Mouse (Mus musculus) hindbrain, embryonic 12.5 days (tissue): ENCODE measurements around the gene Rhot1. TPM values are rescaled to one million over a fixed set of nuclear protein-coding genes. Genes with fewer than 3 reads are reported as not detected.
"Not testable (repeated sequence)": the region's sequence is repeated elsewhere in the genome, so short reads cannot be mapped to it uniquely, and the experiment has no call there.

Experiments
- ATAC-seq: fragments of 200-750 bp; cut with Nextera tagmentation; 2 replicates; pipeline ENCODE4 v1.8.0; 2017; ENCODE audit warnings: moderate TSS enrichment; ENCODE audit not compliant: low FRiP score
- H3K27ac ChIP-seq: fragments of 300-500 bp; sonication (generic); 2 replicates; pipeline ENCODE4 v1.5.1; 2016; ENCODE audit warnings: mild to moderate bottlenecking
- H3K27me3 ChIP-seq: fragments of 300-500 bp; sonication (generic); 2 replicates; pipeline ENCODE4 v1.6.1; 2016; ENCODE audit warnings: mild to moderate bottlenecking
- H3K36me3 ChIP-seq: fragments of 300-500 bp; sonication (generic); 2 replicates; pipeline ENCODE4 v1.6.1; 2016; ENCODE audit warnings: mild to moderate bottlenecking
- H3K4me1 ChIP-seq: fragments of 300-500 bp; sonication (generic); 2 replicates; pipeline ENCODE4 v1.6.1; 2016
- H3K4me2 ChIP-seq: fragments of 300-500 bp; sonication (generic); replicated peaks from 2 replicates; pipeline ENCODE4 v1.6.1; 2016; ENCODE audit warnings: mild to moderate bottlenecking
- H3K4me3 ChIP-seq: fragments of 300-500 bp; sonication (generic); 2 replicates; pipeline ENCODE4 v1.5.1; 2016; ENCODE audit warnings: mild to moderate bottlenecking
- H3K9ac ChIP-seq: fragments of 300-500 bp; sonication (generic); 2 replicates; pipeline ENCODE4 v1.6.1; 2016; ENCODE audit warnings: mild to moderate bottlenecking, moderate library complexity
- H3K9me3 ChIP-seq: fragments of 300-500 bp; sonication (generic); replicated peaks from 2 replicates; pipeline ENCODE4 v1.6.1; 2016; ENCODE audit warnings: mild to moderate bottlenecking
- WGBS: fragments of 180-500 bp; shearing (Covaris S2); methylation state at CpG from one replicate; pipeline ENCODE4 v1.1.7; 2016; 5-methylcytosine and 5-hydroxymethylcytosine counted together
- polyA plus RNA-seq: library from polyadenylated mRNA; unstranded; fragments of >200 nt; fragmentation: Nextera tagmentation; extraction: Ambion mirVana; gene quantifications from 2 replicates; pipeline ENCODE4 v1.2.1, GENCODE M21; 2016

Gene Rhot1
- polyA plus RNA-seq, 1 experiment from 2014 or later = 70.8 TPM

GRCm38 (mm10) chr11:80202296-80202695, 6.5 kb upstream of the Rhot1 start:
- Histone ChIP-seq H3K9ac (no peak overlapping the region), H3K4me2 (no peak overlapping the region), H3K4me3 (no peak overlapping the region), H3K9me3 (no peaks in the 10 kb centered on the region), H3K4me1 (no peaks in the 10 kb centered on the region), H3K27ac (no peak overlapping the region), H3K36me3 (no peaks in the 10 kb centered on the region), H3K27me3 (no peaks in the 10 kb centered on the region)
- WGBS = 80% methylated on average over 6 of the region's 6 CpGs
- no peak for ATAC-seq

- no peak overlapping the region for H3K27ac ChIP-seq
- ATAC-seq = no peak
- H3K4me1 ChIP-seq = no peaks in the 10 kb centered on the region
- WGBS = 82% methylated on average over 3 of the region's 3 CpGs
- no peak overlapping the region for H3K4me3 ChIP-seq
- no peaks in the 10 kb centered on the region for H3K27me3 ChIP-seq
- H3K9ac ChIP-seq = no peak overlapping the region
- H3K36me3 ChIP-seq = no peaks in the 10 kb centered on the region
- no peaks in the 10 kb centered on the region for H3K9me3 ChIP-seq
- H3K4me2 ChIP-seq = no peak overlapping the region
Measured at GRCm38 (mm10) chr11:80204037-80204436, 4.8 kb upstream of the Rhot1 start.

DNA sequence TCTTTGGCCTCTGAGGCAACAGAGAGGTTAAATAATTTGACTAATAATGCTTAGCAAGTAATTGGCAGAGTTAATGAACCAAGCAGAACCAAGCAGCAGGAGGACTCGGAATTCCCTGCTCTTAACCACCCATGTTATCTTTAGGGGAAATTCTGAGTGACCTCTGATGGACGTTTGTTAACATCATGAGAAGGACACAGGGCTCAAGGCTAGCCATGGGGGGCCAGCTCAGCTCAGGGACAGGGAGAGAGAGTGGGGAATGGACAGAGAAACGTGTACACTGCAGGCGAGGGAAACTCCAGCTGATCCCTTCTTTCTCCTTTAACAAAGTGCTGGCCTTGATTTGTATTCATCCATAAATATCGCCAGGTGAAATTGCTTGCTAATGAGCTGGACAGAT, 3.9 kb upstream of the Rhot1 start:
- ATAC-seq = no peak
- H3K4me3 ChIP-seq = no peak overlapping the region
- no peak overlapping the region for H3K9ac ChIP-seq
- H3K9me3 ChIP-seq = no peaks in the 10 kb centered on the region
- no peak overlapping the region for H3K27ac ChIP-seq
- WGBS = 48% methylated on average over 5 of the region's 5 CpGs
- H3K27me3 ChIP-seq = no peaks in the 10 kb centered on the region
- H3K4me2 ChIP-seq = no peak overlapping the region
- no peaks in the 10 kb centered on the region for H3K36me3 ChIP-seq
- H3K4me1 ChIP-seq = peaks cover 1% of the 10 kb centered on the region

- H3K9ac ChIP-seq = no peak overlapping the region
Measured at GRCm38 (mm10) chr11:80208465-80208859, 357 bp upstream of the Rhot1 start.

DNA sequence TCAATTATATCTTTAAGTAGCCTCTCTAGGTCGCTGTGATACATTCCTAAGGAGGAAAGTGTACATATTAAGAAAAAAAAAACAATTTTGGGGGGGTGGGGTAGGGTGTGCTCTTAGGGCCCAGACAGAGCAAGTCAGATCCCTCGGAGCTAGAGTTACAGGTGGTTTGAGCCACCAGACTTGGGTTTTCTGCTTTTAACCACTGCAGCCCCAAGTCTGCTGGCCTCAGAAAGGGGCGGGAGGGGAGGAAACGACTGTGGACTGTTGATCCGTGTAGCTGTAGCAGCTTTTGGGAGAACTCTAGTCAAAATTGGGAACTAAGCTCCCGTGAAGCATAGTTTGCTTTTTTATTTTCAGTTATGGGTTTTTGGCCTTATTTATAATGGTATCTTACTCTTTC, 1.5 kb downstream of the Rhot1 start:
- no peaks in the 10 kb centered on the region for H3K9me3 ChIP-seq
- peak overlapping the region; percentile 62 for H3K4me2 ChIP-seq
- peaks cover 8% of the 10 kb centered on the region for H3K4me1 ChIP-seq
- H3K9ac ChIP-seq = peak overlapping the region; percentile 41; the same call in 1 of the 2 replicates
- ATAC-seq = no peak
- H3K27ac ChIP-seq = no peak overlapping the region
- H3K36me3 ChIP-seq = peaks cover 13% of the 10 kb centered on the region; the same call in 1 of the 2 replicates
- 52% methylated on average over 6 of the region's 6 CpGs for WGBS
- no peaks in the 10 kb centered on the region for H3K27me3 ChIP-seq
- H3K4me3 ChIP-seq = peak overlapping the region; percentile 13; the same call in 1 of the 2 replicates

More at GRCm38 (mm10) chr11:80208465-80208859, 357 bp upstream of the Rhot1 start:
- 31% methylated on average over 7 of the region's 7 CpGs for WGBS
- Histone ChIP-seq H3K36me3 (0 out of 2 replicates have a peak, but pooled peaks cover 5% of the 10 kb centered on the region), H3K4me3 (peak overlapping the region; percentile 63), H3K27me3 (no peaks in the 10 kb centered on the region), H3K27ac (no peak overlapping the region), H3K9me3 (no peaks in the 10 kb centered on the region), H3K4me1 (peaks cover 8% of the 10 kb centered on the region), H3K4me2 (no peak overlapping the region)
- no peak; the same call in 1 of the 2 replicates for ATAC-seq

DNA sequence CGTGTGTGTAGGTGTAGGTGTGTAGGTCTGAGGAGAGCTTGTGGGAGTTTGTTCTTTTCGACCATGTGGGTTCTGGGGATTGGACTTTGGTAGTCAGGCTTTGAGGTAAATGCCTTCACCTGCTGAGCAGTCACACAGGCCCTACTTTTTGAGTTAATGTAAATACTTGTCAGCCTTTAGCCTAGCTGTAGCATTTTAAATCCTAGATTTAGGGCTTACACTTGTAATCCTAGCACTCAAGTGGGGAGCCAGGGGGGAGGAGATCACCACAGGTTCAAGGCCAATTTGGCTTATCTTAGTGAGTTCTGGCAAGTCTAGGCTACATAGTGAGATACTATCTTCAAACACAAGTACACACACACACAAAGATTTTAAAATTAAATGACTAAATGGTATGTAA, 3.5 kb downstream of the Rhot1 start:
- Histone ChIP-seq H3K4me1 (peaks cover 8% of the 10 kb centered on the region), H3K36me3 (peaks cover 15% of the 10 kb centered on the region; the same call in 1 of the 2 replicates), H3K9me3 (no peaks in the 10 kb centered on the region), H3K27ac (no peak overlapping the region), H3K27me3 (no peaks in the 10 kb centered on the region), H3K4me2 (no peak overlapping the region), H3K9ac (no peak overlapping the region), H3K4me3 (no peak overlapping the region)
- ATAC-seq = no peak
- whole genome bisulfite sequencing = 96% methylated on average over 2 of the region's 2 CpGs

GRCm38 (mm10) chr11:80215291-80215690, 6.5 kb downstream of the Rhot1 start:
- ATAC-seq = no peak
- Histone ChIP-seq H3K27me3 (no peaks in the 10 kb centered on the region), H3K9me3 (no peaks in the 10 kb centered on the region), H3K27ac (no peak overlapping the region), H3K4me1 (peaks cover 3% of the 10 kb centered on the region), H3K4me3 (no peak overlapping the region), H3K9ac (no peak overlapping the region), H3K36me3 (peaks cover 22% of the 10 kb centered on the region; the same call in 1 of the 2 replicates), H3K4me2 (no peak overlapping the region)
- WGBS = 88% methylated on average over 3 of the region's 3 CpGs

DNA sequence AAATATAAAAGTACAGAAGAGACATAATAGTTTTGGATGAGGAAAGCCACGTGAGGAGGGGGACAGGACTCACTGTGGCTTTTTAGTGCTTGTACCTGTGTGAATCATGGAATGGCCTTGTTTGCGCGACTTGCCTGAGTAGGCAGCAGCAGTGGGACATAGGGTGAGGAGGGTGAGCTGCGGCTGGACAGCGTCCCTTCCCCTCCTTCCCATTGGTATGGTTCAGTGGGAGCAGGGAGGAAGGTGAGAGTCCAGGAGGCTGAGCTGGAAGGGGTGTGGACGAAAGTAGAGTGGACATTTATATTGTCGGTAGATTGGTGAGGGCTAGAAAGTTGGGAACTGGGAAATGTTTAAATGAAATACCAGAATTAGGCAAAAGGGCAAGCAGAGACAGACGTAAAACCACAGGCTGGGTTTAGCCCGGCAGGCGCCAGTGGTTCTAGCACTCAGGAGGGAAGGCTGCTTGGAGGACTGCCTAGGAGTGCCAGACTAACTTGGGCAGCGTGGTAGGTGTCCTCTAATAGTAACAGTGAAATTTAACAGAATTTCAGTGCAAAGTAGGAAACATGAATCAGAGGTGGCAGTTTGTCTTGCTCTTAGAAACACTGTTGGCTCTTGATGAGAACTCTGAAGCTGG, 10.0 kb downstream of the Rhot1 start:
- 89% methylated on average over 11 of the region's 11 CpGs for WGBS
- Histone ChIP-seq H3K9ac (no peak overlapping the region), H3K4me2 (no peak overlapping the region), H3K4me1 (no peaks in the 10 kb centered on the region), H3K27ac (no peak overlapping the region), H3K27me3 (no peaks in the 10 kb centered on the region), H3K9me3 (no peaks in the 10 kb centered on the region), H3K4me3 (no peak overlapping the region), H3K36me3 (peaks cover 31% of the 10 kb centered on the region)
- no peak for ATAC-seq

DNA sequence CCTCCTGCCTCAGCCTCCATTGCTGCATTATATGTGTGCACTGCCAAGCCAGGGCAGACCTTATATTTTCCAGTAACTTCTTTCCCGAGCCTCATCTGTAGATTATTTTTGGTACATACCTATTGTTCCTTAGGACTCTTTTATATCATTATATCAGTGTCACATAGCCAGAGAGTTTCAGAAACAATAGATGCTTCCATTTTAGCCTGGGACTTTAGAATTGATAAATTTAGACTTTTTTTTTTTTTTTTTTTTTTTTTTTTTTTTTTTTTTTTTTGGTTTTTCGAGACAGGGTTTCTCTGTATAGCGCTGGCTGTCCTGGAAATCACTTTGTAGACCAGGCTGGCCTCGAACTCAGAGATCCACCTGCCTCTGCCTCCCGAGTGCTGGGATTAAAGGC, 21.2 kb downstream of the Rhot1 start:
- 91% methylated on average over 2 of the region's 5 CpGs for WGBS
- not testable (repeated sequence) for H3K9me3 ChIP-seq, ATAC-seq, H3K4me1 ChIP-seq, H3K27me3 ChIP-seq, H3K4me2 ChIP-seq, H3K9ac ChIP-seq, H3K4me3 ChIP-seq, H3K27ac ChIP-seq
- H3K36me3 ChIP-seq = peaks cover 59% of the 10 kb centered on the region

GRCm38 (mm10) chr11:80237278-80237677, 28.5 kb downstream of the Rhot1 start:
- ATAC-seq = no peak
- Histone ChIP-seq H3K4me2 (no peak overlapping the region), H3K4me1 (no peaks in the 10 kb centered on the region), H3K4me3 (no peak overlapping the region), H3K27me3 (no peaks in the 10 kb centered on the region), H3K36me3 (peaks cover 34% of the 10 kb centered on the region), H3K9ac (no peak overlapping the region), H3K27ac (no peak overlapping the region), H3K9me3 (no peaks in the 10 kb centered on the region)
- WGBS = 89% methylated on average over 3 of the region's 3 CpGs

GRCm38 (mm10) chr11:80238306-80238705, 29.5 kb downstream of the Rhot1 start:
- Histone ChIP-seq H3K4me1 (no peaks in the 10 kb centered on the region), H3K9ac (no peak overlapping the region), H3K9me3 (no peaks in the 10 kb centered on the region), H3K27ac (no peak overlapping the region), H3K4me2 (no peak overlapping the region), H3K4me3 (no peak overlapping the region), H3K27me3 (no peaks in the 10 kb centered on the region), H3K36me3 (peaks cover 35% of the 10 kb centered on the region)
- ATAC-seq = no peak
- WGBS = 92% methylated on average over 4 of the region's 4 CpGs

- Histone ChIP-seq H3K9ac (no peak overlapping the region), H3K9me3 (no peaks in the 10 kb centered on the region), H3K4me2 (no peak overlapping the region), H3K27ac (no peak overlapping the region), H3K36me3 (peaks cover 85% of the 10 kb centered on the region), H3K4me3 (no peak overlapping the region), H3K4me1 (no peaks in the 10 kb centered on the region), H3K27me3 (no peaks in the 10 kb centered on the region)
- no peak for ATAC-seq
Measured at GRCm38 (mm10) chr11:80247026-80247425, 38.2 kb downstream of the Rhot1 start.

DNA sequence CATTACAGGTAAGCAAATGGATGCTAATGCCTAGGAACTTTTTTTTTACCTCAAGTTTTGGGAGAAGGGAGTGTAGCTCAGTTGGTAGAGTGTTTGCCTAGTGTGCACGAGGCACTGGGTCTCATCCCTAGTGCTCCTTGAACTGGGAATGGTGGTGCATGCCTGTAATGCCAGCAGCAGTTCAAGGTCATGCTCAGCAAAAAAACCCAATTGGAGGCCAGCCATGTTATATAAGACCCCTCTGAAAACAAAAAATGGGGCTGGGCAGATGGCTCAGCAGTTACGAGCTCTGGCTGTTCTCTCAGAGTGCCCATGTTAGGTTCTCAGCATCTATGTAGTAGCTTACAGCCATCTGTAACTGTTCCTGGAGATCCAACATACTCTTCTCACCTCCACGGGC, 39.7 kb downstream of the Rhot1 start:
- Histone ChIP-seq H3K27ac (no peak overlapping the region), H3K9me3 (no peaks in the 10 kb centered on the region), H3K4me2 (no peak overlapping the region), H3K27me3 (no peaks in the 10 kb centered on the region), H3K4me1 (no peaks in the 10 kb centered on the region), H3K4me3 (no peak overlapping the region), H3K36me3 (peaks cover 77% of the 10 kb centered on the region), H3K9ac (no peak overlapping the region)
- 95% methylated on average over 3 of the region's 3 CpGs for WGBS
- no peak for ATAC-seq
